Mouse (Mus musculus) spleen, postnatal 10 days (tissue): ENCODE results near the gene Fam122c.

Source experiments
- DNase-seq, 2 experiments: peaks; one replicate each; pipeline ENCODE4 v3.0.0; 2021 to 2022; ENCODE audit warnings: low spot score in 2 of 2

The Fam122c gene

GRCm38 (mm10) chrX:53370366-53370740, 97.1 kb downstream of the Fam122c start, which contains the start of gene Mospd1:
Gene Mospd1 (minus strand): TSS chrX:53370502.
- peak; percentile 78 to 93 for DNase-seq
